Mouse (Mus musculus): ENCODE results near the gene Jam3. TPM values are rescaled to one million over a fixed set of nuclear protein-coding genes. Genes with fewer than 3 reads are reported as not detected.

Gene Jam3
- total and polyA plus RNA-seq, 3 experiments, result 0.43 TPM; not detected in 2

DNA sequence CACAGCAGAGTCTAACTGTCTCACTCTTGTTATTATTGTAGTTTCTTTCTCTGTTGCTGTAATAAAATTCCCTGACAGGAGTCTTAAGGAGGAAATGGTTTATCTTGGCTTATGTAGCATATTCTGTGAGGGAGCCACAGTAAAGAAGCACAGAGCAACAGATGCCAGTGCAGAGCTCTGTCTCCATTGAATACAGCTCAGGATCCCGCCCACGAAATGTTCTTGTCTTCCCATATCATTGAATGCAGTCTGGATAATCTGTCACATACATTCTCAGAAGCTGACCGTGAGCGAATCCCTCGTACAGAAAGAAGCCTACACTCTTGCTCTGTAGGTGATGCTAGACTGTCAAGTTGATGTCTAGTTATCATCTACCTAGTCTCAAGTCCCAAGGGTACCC lies 96.9 kb downstream of the Jam3 start:
- Histone ChIP-seq H3K9me3 (replicated peaks; ENCODE audit: insufficient read depth, low read length) (no peaks in the 10 kb centered on the region), H3K27me3 (ENCODE audit: control insufficient read depth in 1 of 2, insufficient read depth in 2 of 2, low read length in 2 of 2) (no peaks in the 10 kb centered on the region), H3K9ac (ENCODE audit: control insufficient read depth, low read depth, low read length, poor library complexity, severe bottlenecking) (no peak overlapping the region), H3K27ac (ENCODE audit: control insufficient read depth, low read depth, low read length) (no peak overlapping the region), H3K4me3 (ENCODE audit: control insufficient read depth in 1 of 2, insufficient read depth in 1 of 2, low read depth in 2 of 2, low read length in 2 of 2) (no peak overlapping the region), H3K79me2 (ENCODE audit: control insufficient read depth, insufficient read depth, low read length, poor library complexity) (no peaks in the 10 kb centered on the region), H3K4me1 (ENCODE audit: control insufficient read depth in 1 of 2, insufficient read depth in 2 of 2, low read length in 2 of 2) (no peaks in the 10 kb centered on the region), H3K36me3 (ENCODE audit: control insufficient read depth in 1 of 2, insufficient read depth in 2 of 2, low read length in 2 of 2) (peaks cover 0 to 20% of the 10 kb centered on the region in 2 experiments; a peak in 2 of 4 replicates)
- TF ChIP-seq MAFK (IDR thresholded peaks at IDR 0.05; ENCODE audit: borderline replicate concordance, low read depth, low read length), result no peak
- TF ChIP-seq ELF1 (IDR thresholded peaks at IDR 0.05; ENCODE audit: low read depth, low read length), result no peak
- TF ChIP-seq ZMIZ1 (IDR thresholded peaks at IDR 0.05; ENCODE audit: low read depth, low read length), result no peak
- no peak for TF ChIP-seq HCFC1 (IDR thresholded peaks at IDR 0.05; ENCODE audit: low read depth, low read length)
- TF ChIP-seq USF1 (IDR thresholded peaks at IDR 0.05; ENCODE audit: low read depth, low read length), result no peak
- TF ChIP-seq SIN3A (IDR thresholded peaks at IDR 0.05; ENCODE audit: low read length), result no peak
- TF ChIP-seq CTCF (IDR thresholded peaks at IDR 0.05 in 2 of 3, conservative IDR thresholded peaks at IDR 0.05 in 1 of 3; ENCODE audit: control insufficient read depth in 1 of 3, insufficient read depth in 1 of 3, low read depth in 2 of 3, low read length in 3 of 3, poor library complexity in 1 of 3, severe bottlenecking in 1 of 3), result no peak
- TF ChIP-seq NELFE (IDR thresholded peaks at IDR 0.05; ENCODE audit: low read depth, low read length), result no peak
- TF ChIP-seq RCOR1 (IDR thresholded peaks at IDR 0.05; ENCODE audit: low read depth, low read length), result no peak
- TF ChIP-seq POLR2A (IDR thresholded peaks at IDR 0.05; ENCODE audit: control insufficient read depth in 1 of 2, insufficient read depth in 1 of 2, low read depth in 1 of 2, low read length in 2 of 2, poor library complexity in 1 of 2), result no peak
- TF ChIP-seq USF2 (IDR thresholded peaks at IDR 0.05; ENCODE audit: borderline replicate concordance in 1 of 2, insufficient read depth in 1 of 2, low read depth in 1 of 2, low read length in 2 of 2), result no peak
- TF ChIP-seq TBP (IDR thresholded peaks at IDR 0.05; ENCODE audit: low read depth, low read length), result no peak
- TF ChIP-seq MYB (IDR thresholded peaks at IDR 0.05; ENCODE audit: low read depth, low read length), result no peak
- no peak for TF ChIP-seq CHD1 (IDR thresholded peaks at IDR 0.05; ENCODE audit: low read depth, low read length)
- no peak for TF ChIP-seq ETS1 (IDR thresholded peaks at IDR 0.05; ENCODE audit: low read depth, low read length)
- DNase-seq (ENCODE audit: low read depth, low spot score), result no peak

GRCm38 (mm10) chr9:27049492-27049891 lies 105.7 kb downstream of the Jam3 start:
- no peaks in the 10 kb centered on the region for H3K9me3 ChIP-seq (replicated peaks; ENCODE audit: insufficient read depth, low read length)
- no peak overlapping the region for H3K27ac ChIP-seq (ENCODE audit: control insufficient read depth, low read depth, low read length)
- DNase-seq (ENCODE audit: low read depth, low spot score), result peak; percentile 22
- no peak overlapping the region for H3K9ac ChIP-seq (ENCODE audit: control insufficient read depth, low read depth, low read length, poor library complexity, severe bottlenecking)
- no peaks in the 10 kb centered on the region for H3K79me2 ChIP-seq (ENCODE audit: control insufficient read depth, insufficient read depth, low read length, poor library complexity)
- H3K4me1 ChIP-seq (ENCODE audit: control insufficient read depth in 1 of 2, insufficient read depth in 2 of 2, low read length in 2 of 2), result no peaks in the 10 kb centered on the region
- H3K4me3 ChIP-seq (ENCODE audit: control insufficient read depth in 1 of 2, insufficient read depth in 1 of 2, low read depth in 2 of 2, low read length in 2 of 2), result no peak overlapping the region
- H3K27me3 ChIP-seq (ENCODE audit: control insufficient read depth in 1 of 2, insufficient read depth in 2 of 2, low read length in 2 of 2), result no peaks in the 10 kb centered on the region
- peaks cover 0 to 17% of the 10 kb centered on the region in 2 experiments; a peak in 2 of 4 replicates for H3K36me3 ChIP-seq (ENCODE audit: control insufficient read depth in 1 of 2, insufficient read depth in 2 of 2, low read length in 2 of 2)
- TF ChIP-seq RAD21 (IDR thresholded peaks at IDR 0.05; ENCODE audit: low read depth, low read length) (peak; percentile 5), POLR2AphosphoS5 (IDR thresholded peaks at IDR 0.05; ENCODE audit: borderline replicate concordance, low read depth, low read length) (no peak), CTCF (IDR thresholded peaks at IDR 0.05 in 2 of 3, conservative IDR thresholded peaks at IDR 0.05 in 1 of 3; ENCODE audit: control insufficient read depth in 1 of 3, insufficient read depth in 1 of 3, low read depth in 2 of 3, low read length in 3 of 3, poor library complexity in 1 of 3, severe bottlenecking in 1 of 3) (peak in 1 of 3 experiments; percentile 38; a peak in 2 of 6 replicates), KAT2A (conservative IDR thresholded peaks at IDR 0.05; ENCODE audit: low read depth, low read length) (no peak), E2F4 (IDR thresholded peaks at IDR 0.05; ENCODE audit: borderline replicate concordance, low read depth, low read length) (no peak), ZKSCAN1 (IDR thresholded peaks at IDR 0.05; ENCODE audit: low read depth, low read length) (no peak)

Other genes with a start within 250 kb of the Jam3 start
- not detected in 2 replicates for gene Gm1110, start 232.3 kb downstream of the Jam3 start, total RNA-seq (2012; rRNA removed)
- not detected for gene Gm1110, start 232.3 kb downstream of the Jam3 start, polyA plus RNA-seq (2012; ENCODE audit: insufficient read depth in 1 of 2, insufficient read length in 2 of 2, low read depth in 1 of 2, low replicate concordance in 2 of 2, missing spikeins in 1 of 2)
- 16.7 and 17.6 TPM in 2 replicates for gene Acad8, start 155.9 kb downstream of the Jam3 start, total RNA-seq (2012; rRNA removed)
- gene Acad8, start 155.9 kb downstream of the Jam3 start, polyA plus RNA-seq (2012; ENCODE audit: insufficient read depth in 1 of 2, insufficient read length in 2 of 2, low read depth in 1 of 2, low replicate concordance in 2 of 2, missing spikeins in 1 of 2), result 10 to 100 TPM in 1 of 2 experiments, not detected in 1; 22.7 TPM
- 105 and 115 TPM in 2 replicates for gene Thyn1, start 155.7 kb downstream of the Jam3 start, total RNA-seq (2012; rRNA removed)
- gene Thyn1, start 155.7 kb downstream of the Jam3 start, polyA plus RNA-seq (2012; ENCODE audit: insufficient read depth in 1 of 2, insufficient read length in 2 of 2, low read depth in 1 of 2, low replicate concordance in 2 of 2, missing spikeins in 1 of 2), result 100 to 1,000 TPM in 1 of 2 experiments, not detected in 1; 130 TPM
- gene Vps26b, start 125.4 kb downstream of the Jam3 start, total RNA-seq (2012; rRNA removed), result 36.1 and 37.3 TPM in 2 replicates
- gene Vps26b, start 125.4 kb downstream of the Jam3 start, polyA plus RNA-seq (2012; ENCODE audit: insufficient read depth in 1 of 2, insufficient read length in 2 of 2, low read depth in 1 of 2, low replicate concordance in 2 of 2, missing spikeins in 1 of 2), result 10 to 100 TPM in 1 of 2 experiments, not detected in 1; 36.4 TPM
- gene Ncapd3, start 125.2 kb downstream of the Jam3 start, total RNA-seq (2012; rRNA removed), result 28.7 and 32.4 TPM in 2 replicates
- 10 to 100 TPM in 1 of 2 experiments, not detected in 1; 36.5 TPM for gene Ncapd3, start 125.2 kb downstream of the Jam3 start, polyA plus RNA-seq (2012; ENCODE audit: insufficient read depth in 1 of 2, insufficient read length in 2 of 2, low read depth in 1 of 2, low replicate concordance in 2 of 2, missing spikeins in 1 of 2)
- gene Igsf9b, start 143.8 kb upstream of the Jam3 start, total RNA-seq (2012; rRNA removed), result not detected in 2 replicates
- gene Igsf9b, start 143.8 kb upstream of the Jam3 start, polyA plus RNA-seq (2012; ENCODE audit: insufficient read depth in 1 of 2, insufficient read length in 2 of 2, low read depth in 1 of 2, low replicate concordance in 2 of 2, missing spikeins in 1 of 2), result not detected
- not detected in 2 replicates for gene Spata19, start 241.4 kb upstream of the Jam3 start, total RNA-seq (2012; rRNA removed)
- not detected for gene Spata19, start 241.4 kb upstream of the Jam3 start, polyA plus RNA-seq (2012; ENCODE audit: insufficient read depth in 1 of 2, insufficient read length in 2 of 2, low read depth in 1 of 2, low replicate concordance in 2 of 2, missing spikeins in 1 of 2)